Mouse (Mus musculus) gastrocnemius, postnatal 10 days (tissue): ENCODE measurements around the gene Zfp384. TPM values are rescaled to one million over a fixed set of nuclear protein-coding genes. Genes with fewer than 3 reads are reported as not detected.
"Not testable (repeated sequence)": the region's sequence is repeated elsewhere in the genome, so short reads cannot be mapped to it uniquely, and the experiment has no call there.

Experiments used
- DNase-seq: peaks from one replicate; pipeline ENCODE4 v3.0.0; 2021; ENCODE audit warnings: mixed read lengths
- total RNA-seq, 2 experiments: library from RNA; stranded (reverse); gene quantifications; 2 replicates each; pipeline ENCODE4 v1.2.3; 2021

The Zfp384 gene
- total RNA-seq, 2 experiments from 2014 or later: 21.9 to 27.4 TPM

- peak; percentile 79 for DNase-seq
Measured at GRCm38 (mm10) chr6:125009181-125010073, 482 bp downstream of the Zfp384 start.

- DNase-seq: no peak
Measured at GRCm38 (mm10) chr6:125017682-125018081, 8.7 kb downstream of the Zfp384 start.

GRCm38 (mm10) chr6:125030532-125030931 lies 21.6 kb downstream of the Zfp384 start:
- DNase-seq: peak; percentile 72

GRCm38 (mm10) chr6:125031604-125032003 lies 22.7 kb downstream of the Zfp384 start:
- DNase-seq: no peak

- DNase-seq: no peak
Measured at GRCm38 (mm10) chr6:125038666-125039065, 29.7 kb downstream of the Zfp384 start.

- no peak for DNase-seq
Measured at GRCm38 (mm10) chr6:125039131-125039530, 30.2 kb downstream of the Zfp384 start.

GRCm38 (mm10) chr6:125039533-125040153 lies 30.7 kb downstream of the Zfp384 start, which contains the start of gene Ing4:
Gene Ing4, plus strand, starts transcription at chr6:125039760.
- DNase-seq: peak; percentile 84

GRCm38 (mm10) chr6:125040221-125040620 lies 31.3 kb downstream of the Zfp384 start:
- no peak for DNase-seq

GRCm38 (mm10) chr6:125041047-125041446 lies 32.1 kb downstream of the Zfp384 start:
- DNase-seq: no peak

GRCm38 (mm10) chr6:125042081-125042480 lies 33.1 kb downstream of the Zfp384 start:
- DNase-seq: no peak

GRCm38 (mm10) chr6:125046691-125047090 lies 37.7 kb downstream of the Zfp384 start:
- DNase-seq: peak; percentile 88

- DNase-seq: no peak
Measured at GRCm38 (mm10) chr6:125049678-125050077, 40.7 kb downstream of the Zfp384 start, which contains the start of gene Acrbp. Gene Acrbp, plus strand, starts transcription at chr6:125049689.

- DNase-seq: no peak
Measured at GRCm38 (mm10) chr6:125051237-125051636, 42.3 kb downstream of the Zfp384 start.

GRCm38 (mm10) chr6:125061493-125061892 lies 52.5 kb downstream of the Zfp384 start:
- no peak for DNase-seq

- DNase-seq: no peak
Measured at GRCm38 (mm10) chr6:125062511-125062910, 53.6 kb downstream of the Zfp384 start.

- no peak for DNase-seq
Measured at GRCm38 (mm10) chr6:125063906-125064305, 55.0 kb downstream of the Zfp384 start.

- not testable (repeated sequence) for DNase-seq
Measured at GRCm38 (mm10) chr6:125065223-125065622, 56.3 kb downstream of the Zfp384 start.

GRCm38 (mm10) chr6:125067571-125067995 lies 58.6 kb downstream of the Zfp384 start, which contains the start of gene Lpar5:
Gene Lpar5, plus strand, starts transcription at chr6:125067920.
- no peak for DNase-seq

- no peak for DNase-seq
Measured at GRCm38 (mm10) chr6:125071170-125071895, 62.4 kb downstream of the Zfp384 start.

- DNase-seq: no peak
Measured at GRCm38 (mm10) chr6:125071896-125072279, 62.9 kb downstream of the Zfp384 start.

- DNase-seq: no peak
Measured at GRCm38 (mm10) chr6:125073825-125074224, 64.9 kb downstream of the Zfp384 start.

- peak; percentile 18 for DNase-seq
Measured at GRCm38 (mm10) chr6:125081394-125081793, 72.4 kb downstream of the Zfp384 start.
